Mouse (Mus musculus) midbrain, postnatal 0 days (tissue): ENCODE results near the gene Rbpj. TPM values are rescaled to one million over a fixed set of nuclear protein-coding genes. Genes with fewer than 3 reads are reported as not detected.

ENCODE experiments used
- ATAC-seq: fragments of 200-750 bp; cut with Nextera tagmentation; 2 replicates; pipeline ENCODE4 v1.8.0; 2017; ENCODE audit warnings: moderate number of reproducible peaks, mild to moderate bottlenecking, moderate TSS enrichment, moderate library complexity; ENCODE audit not compliant: low FRiP score
- DNase-seq: peaks from one replicate; pipeline ENCODE4 v3.0.0-alpha.2; 2015; ENCODE audit warnings: low spot score
- H3K27ac ChIP-seq: fragments of 300-500 bp; sonication (generic); 2 replicates; pipeline ENCODE4 v1.5.1; 2014; ENCODE audit warnings: low read depth, mild to moderate bottlenecking, low read length, mixed read lengths
- H3K27me3 ChIP-seq: fragments of 300-500 bp; sonication (generic); 2 replicates; pipeline ENCODE4 v1.6.1; 2014; ENCODE audit warnings: low read length, control low read depth, mixed read lengths; ENCODE audit not compliant: insufficient read depth
- H3K36me3 ChIP-seq: fragments of 300-500 bp; sonication (generic); 2 replicates; pipeline ENCODE4 v1.6.1; 2014; ENCODE audit warnings: low read length, control low read depth, mixed read lengths; ENCODE audit not compliant: insufficient read depth
- H3K4me1 ChIP-seq: fragments of 300-500 bp; sonication (generic); 2 replicates; pipeline ENCODE4 v1.6.1; 2014; ENCODE audit warnings: mild to moderate bottlenecking, control low read depth, antibody characterized with exemption, low read length, mixed read lengths; ENCODE audit not compliant: insufficient read depth
- H3K4me2 ChIP-seq: fragments of 300-500 bp; sonication (generic); 2 replicates; pipeline ENCODE4 v1.6.1; 2014; ENCODE audit warnings: low read depth, mild to moderate bottlenecking, low read length, mixed read lengths; ENCODE audit not compliant: poor library complexity, severe bottlenecking
- H3K4me3 ChIP-seq: fragments of 300-500 bp; sonication (generic); 2 replicates; pipeline ENCODE4 v1.5.1; 2014; ENCODE audit warnings: low read depth, mild to moderate bottlenecking, low read length, moderate library complexity
- H3K9ac ChIP-seq: fragments of 300-500 bp; sonication (generic); replicated peaks from 2 replicates; pipeline ENCODE4 v1.6.1; 2014; ENCODE audit warnings: mild to moderate bottlenecking, low read length, moderate library complexity, mixed read lengths; ENCODE audit not compliant: poor library complexity, severe bottlenecking
- H3K9me3 ChIP-seq: fragments of 300-500 bp; sonication (generic); 2 replicates; pipeline ENCODE4 v1.6.1; 2016; ENCODE audit warnings: low read length, control low read depth
- CTCF ChIP-seq: IDR thresholded peaks from 2 replicates; pipeline ENCODE4 v1.5.1; 2016; ENCODE audit warnings: antibody characterized with exemption, mild to moderate bottlenecking
- WGBS: fragments of 180-500 bp; shearing (Covaris S2); extraction: QIAGEN DNeasy Blood & Tissue Kit; methylation state at CpG from one replicate; pipeline ENCODE4 v1.1.7; 2014; 5-methylcytosine and 5-hydroxymethylcytosine counted together
- polyA plus RNA-seq: library from polyadenylated mRNA; unstranded; fragments of >200 nt; fragmentation: Nextera tagmentation; extraction: Ambion mirVana; gene quantifications from 2 replicates; pipeline ENCODE4 v1.2.1, GENCODE M21; 2015
- total RNA-seq: library from RNA; depleted of rRNA; stranded (reverse); fragments of >200 nt; gene quantifications from 2 replicates; pipeline ENCODE4 v1.2.3, GENCODE M21; 2014

The Rbpj gene
- total and polyA plus RNA-seq, 2 experiments from 2014 or later, result 14.8 to 21.0 TPM

DNA sequence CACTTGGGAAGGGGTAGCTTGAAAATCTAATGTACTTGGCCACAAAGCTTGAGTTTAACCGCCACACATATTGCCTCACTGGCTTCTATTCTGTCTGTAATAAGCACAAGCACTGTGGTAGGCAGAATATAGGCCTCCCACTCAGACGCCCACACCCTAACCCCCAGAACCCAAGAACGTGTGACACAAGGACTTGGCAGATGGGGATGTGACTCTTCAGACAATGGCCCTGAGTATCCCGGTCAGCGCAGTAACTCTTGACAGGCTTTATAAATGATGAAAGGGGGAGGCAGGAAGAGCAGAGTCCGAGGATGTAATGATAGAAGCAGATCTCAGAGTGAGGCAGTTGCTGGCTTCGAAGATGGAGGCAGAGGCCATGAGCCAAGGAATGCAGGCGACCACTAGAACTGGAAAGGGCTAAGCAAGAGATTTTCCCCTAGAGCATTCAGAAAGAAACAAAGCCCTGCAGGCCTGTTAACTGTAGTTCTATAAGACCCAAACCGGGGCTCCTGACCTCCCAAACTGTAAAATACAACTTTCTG lies 20.1 kb downstream of the Rbpj start:
- Histone ChIP-seq H3K4me1 (no peaks in the 10 kb centered on the region), H3K9me3 (no peaks in the 10 kb centered on the region), H3K27me3 (no peaks in the 10 kb centered on the region), H3K9ac (no peak overlapping the region), H3K4me2 (no peak overlapping the region), H3K36me3 (no peaks in the 10 kb centered on the region), H3K27ac (no peak overlapping the region), H3K4me3 (no peak overlapping the region)
- TF ChIP-seq CTCF, result no peak
- ATAC-seq (no peak), DNase-seq (no peak)
- WGBS, result 81% methylated on average over 9 of the region's 9 CpGs

DNA sequence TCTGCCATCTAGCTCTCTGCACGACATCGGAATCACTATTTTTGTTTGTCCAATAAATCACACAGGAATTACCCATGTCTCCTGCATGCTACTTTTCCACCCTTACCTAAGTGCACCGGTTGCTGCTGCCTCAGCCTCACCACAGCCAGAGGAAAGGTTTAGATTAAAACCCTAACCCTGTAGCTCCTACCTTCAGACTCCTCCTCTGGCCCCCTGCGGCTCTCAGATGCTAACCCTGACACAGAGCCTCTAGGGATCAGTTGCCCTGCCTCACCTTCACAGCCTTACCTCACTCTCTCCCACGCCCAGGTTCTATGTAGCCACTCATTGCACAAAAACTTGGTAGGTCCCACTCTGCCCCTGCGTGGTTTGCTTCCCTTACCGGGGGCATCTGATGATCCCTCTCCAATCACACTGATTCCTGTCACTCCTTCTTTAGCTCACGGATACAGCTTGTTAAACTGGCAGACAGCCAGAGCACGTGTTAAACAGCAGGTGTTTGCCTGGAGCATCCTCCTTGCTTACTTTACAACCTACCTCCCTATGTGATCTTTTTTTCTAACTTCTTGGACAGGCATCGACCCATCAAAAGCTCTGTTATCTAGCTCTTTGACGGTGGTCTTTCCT lies 21.1 kb downstream of the Rbpj start:
- DNase-seq (peak; percentile 32), ATAC-seq (no peak)
- no peak overlapping the region for H3K9ac ChIP-seq
- H3K9me3 ChIP-seq, result no peaks in the 10 kb centered on the region
- no peak overlapping the region for H3K4me3 ChIP-seq
- H3K4me2 ChIP-seq, result no peak overlapping the region
- H3K36me3 ChIP-seq, result no peaks in the 10 kb centered on the region
- no peak for TF ChIP-seq CTCF
- no peaks in the 10 kb centered on the region for H3K4me1 ChIP-seq
- H3K27ac ChIP-seq, result no peak overlapping the region
- 45% methylated on average over 11 of the region's 11 CpGs for WGBS
- no peaks in the 10 kb centered on the region for H3K27me3 ChIP-seq

DNA sequence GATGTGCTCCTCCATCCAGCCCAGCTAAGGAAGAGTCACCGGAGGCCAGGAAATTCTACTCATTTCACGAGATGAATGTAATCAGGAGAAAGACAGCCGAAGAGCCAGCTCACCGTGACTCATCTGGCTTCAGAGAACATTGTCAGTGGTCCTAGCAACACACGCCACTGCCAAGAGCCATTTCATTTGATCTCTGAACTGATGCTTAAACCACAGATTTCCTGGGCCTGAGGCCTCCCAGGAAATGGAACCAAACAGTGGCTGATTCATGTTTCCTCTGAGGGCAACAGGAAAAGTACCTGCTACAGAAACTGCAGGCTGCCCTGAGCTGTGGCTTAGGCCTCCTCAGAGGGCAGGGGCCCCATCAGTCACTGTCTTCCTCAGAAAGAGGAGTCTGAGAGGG lies 24.7 kb downstream of the Rbpj start:
- 57% methylated on average over 5 of the region's 5 CpGs for WGBS
- ATAC-seq (no peak), DNase-seq (peak; percentile 5)
- H3K4me3 ChIP-seq, result no peak overlapping the region
- H3K27me3 ChIP-seq, result no peaks in the 10 kb centered on the region
- no peaks in the 10 kb centered on the region for H3K4me1 ChIP-seq
- no peak for TF ChIP-seq CTCF
- H3K27ac ChIP-seq, result no peak overlapping the region
- H3K9me3 ChIP-seq, result no peaks in the 10 kb centered on the region
- H3K9ac ChIP-seq, result no peak overlapping the region
- no peak overlapping the region for H3K4me2 ChIP-seq
- H3K36me3 ChIP-seq, result no peaks in the 10 kb centered on the region

DNA sequence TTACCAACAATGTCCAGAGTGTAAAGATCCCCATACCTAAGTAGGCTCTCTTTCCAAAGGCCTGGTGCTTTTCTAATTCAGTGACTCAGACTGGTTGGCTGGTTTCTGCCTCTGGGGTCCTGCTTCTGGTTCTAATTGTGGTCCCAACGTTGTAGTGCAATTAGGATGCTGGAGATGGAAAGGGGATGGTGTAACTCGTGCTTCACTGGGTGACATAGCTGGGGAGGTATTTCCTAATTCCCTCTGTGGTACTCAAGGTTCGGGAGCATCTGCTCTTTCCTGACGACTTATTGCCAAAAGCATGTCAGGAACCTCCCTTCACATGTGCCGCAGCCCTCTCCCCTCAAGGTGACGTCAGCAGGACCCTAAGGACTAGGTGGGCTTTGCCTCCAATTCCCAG lies 27.8 kb downstream of the Rbpj start:
- H3K4me1 ChIP-seq, result no peaks in the 10 kb centered on the region
- no peak for DNase-seq

DNA sequence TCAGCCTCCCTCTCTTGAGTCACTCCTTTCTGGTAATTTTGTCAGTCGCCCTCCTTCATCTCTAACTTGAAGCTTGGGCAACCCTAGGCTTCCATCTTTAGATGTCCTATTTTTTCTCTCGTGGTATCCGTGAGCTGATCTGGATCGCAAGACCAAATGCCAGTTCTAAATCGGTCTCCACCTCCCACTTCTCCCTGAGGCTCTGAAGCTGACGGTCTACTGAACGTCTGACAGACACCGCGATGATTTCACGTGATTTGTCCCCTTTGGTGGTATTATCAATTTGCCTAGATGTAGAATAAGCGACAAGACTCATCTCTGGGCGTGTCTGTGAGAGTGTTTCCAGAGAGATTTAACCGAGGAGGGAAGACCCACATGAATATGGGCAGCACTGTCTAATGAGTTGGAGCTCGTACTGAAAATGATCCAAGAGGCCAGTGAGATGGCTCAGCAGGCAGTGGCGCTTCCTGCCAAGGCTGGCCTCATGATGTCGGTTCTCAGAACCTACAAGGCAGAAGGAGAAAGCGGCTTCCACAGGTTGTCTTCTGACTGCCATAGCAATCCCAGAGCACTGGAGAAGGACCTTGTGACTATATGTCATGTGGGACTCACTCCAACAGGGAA lies 28.7 kb downstream of the Rbpj start:
- no peaks in the 10 kb centered on the region for H3K27me3 ChIP-seq
- TF ChIP-seq CTCF, result no peak
- H3K9ac ChIP-seq, result no peak overlapping the region
- H3K4me3 ChIP-seq, result no peak overlapping the region
- H3K27ac ChIP-seq, result no peak overlapping the region
- H3K4me1 ChIP-seq, result no peaks in the 10 kb centered on the region
- no peak overlapping the region for H3K4me2 ChIP-seq
- H3K9me3 ChIP-seq, result no peaks in the 10 kb centered on the region
- 92% methylated on average over 17 of the region's 17 CpGs for WGBS
- DNase-seq (no peak), ATAC-seq (no peak)
- H3K36me3 ChIP-seq, result no peaks in the 10 kb centered on the region

More for the DNA sequence above, 27.8 kb downstream of the Rbpj start:
- no peak overlapping the region for H3K27ac ChIP-seq
- H3K9me3 ChIP-seq, result no peaks in the 10 kb centered on the region
- H3K27me3 ChIP-seq, result no peaks in the 10 kb centered on the region
- no peak overlapping the region for H3K9ac ChIP-seq
- no peak overlapping the region for H3K4me2 ChIP-seq
- H3K4me3 ChIP-seq, result no peak overlapping the region
- no peak for TF ChIP-seq CTCF
- WGBS, result 76% methylated on average over 6 of the region's 6 CpGs
- no peak for ATAC-seq
- H3K36me3 ChIP-seq, result no peaks in the 10 kb centered on the region

DNA sequence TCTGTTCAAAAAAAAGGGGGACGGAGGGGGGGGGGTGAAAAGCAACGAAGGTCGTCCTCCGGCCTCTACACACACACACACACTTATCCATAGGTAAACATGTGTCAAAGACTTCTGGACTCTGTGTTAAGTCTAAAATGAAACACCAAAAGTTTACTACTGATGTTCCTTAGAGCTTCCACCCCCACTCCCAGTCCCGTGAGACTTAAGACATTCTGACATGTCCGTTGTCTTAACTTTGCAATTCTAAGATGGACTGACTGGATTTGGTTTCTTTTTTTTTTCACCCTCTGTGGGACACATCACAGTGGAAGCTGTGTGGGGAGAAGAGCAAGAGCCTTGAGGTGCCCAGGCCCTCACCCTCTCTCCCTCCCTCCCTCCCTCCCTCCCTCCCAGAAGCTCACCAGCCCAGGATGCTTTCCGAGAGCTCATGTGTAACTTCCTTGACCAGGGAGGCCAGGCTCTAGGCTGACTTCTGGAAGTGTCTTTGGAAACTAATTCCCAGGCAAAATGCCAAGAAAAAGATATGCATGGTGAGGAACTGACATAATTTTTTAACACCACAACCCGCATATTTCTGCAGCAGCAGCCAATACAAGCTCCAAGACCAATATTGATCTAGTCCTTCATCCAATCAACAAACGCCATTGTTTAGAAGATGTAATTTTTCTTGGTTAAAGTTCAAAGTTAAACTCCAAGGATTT lies 31.0 kb downstream of the Rbpj start:
- H3K4me1 ChIP-seq, result no peaks in the 10 kb centered on the region
- H3K4me2 ChIP-seq, result no peak overlapping the region
- H3K9ac ChIP-seq, result no peak overlapping the region
- no peak overlapping the region for H3K4me3 ChIP-seq
- H3K9me3 ChIP-seq, result no peaks in the 10 kb centered on the region
- H3K36me3 ChIP-seq, result no peaks in the 10 kb centered on the region
- 85% methylated on average over 9 of the region's 9 CpGs for WGBS
- H3K27me3 ChIP-seq, result no peaks in the 10 kb centered on the region
- TF ChIP-seq CTCF, result no peak
- ATAC-seq (no peak), DNase-seq (no peak)
- H3K27ac ChIP-seq, result no peak overlapping the region
